Mouse (Mus musculus): ENCODE measurements around the gene Umps.

DNA sequence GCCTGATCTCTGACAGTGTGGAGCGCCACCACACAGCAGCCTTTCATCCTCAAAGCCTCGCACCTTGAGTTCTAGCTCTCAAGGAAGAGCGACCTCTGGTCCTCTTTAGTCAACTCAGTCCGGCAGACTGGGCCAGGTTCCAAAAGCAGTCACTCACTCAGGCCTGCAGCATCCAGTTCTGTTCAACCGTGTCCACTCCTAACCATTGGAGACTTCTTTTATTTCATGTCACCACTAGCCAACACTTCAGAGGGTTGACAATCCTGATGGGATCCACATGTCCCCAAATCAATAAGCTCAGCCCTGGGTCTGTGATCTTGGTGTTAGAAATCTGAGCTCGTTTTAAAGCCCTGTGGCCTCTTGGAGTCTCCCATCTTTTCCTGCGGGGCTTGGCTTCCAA is 20.8 kb downstream of the Umps start:
- TF ChIP-seq CTCF (IDR thresholded peaks at IDR 0.05; ENCODE audit: extremely low read depth, insufficient read length, insufficient replicate concordance, low read depth, low read length), result no peak
- no peak for TF ChIP-seq POLR2A (IDR thresholded peaks at IDR 0.05; ENCODE audit: low read depth, low read length)

Data from small intestine, adult 2 months (tissue).